ENCODE assay signal across 25 mouse cellular contexts in genomic region chr6:28599120-28599519, GRCm38 (mm10).
A peak's percentile ranks its signal among the peaks of the same experiment; 100 is the strongest.
DNase-seq lines count a peak whose midpoint lies in the region; ATAC-seq and TF ChIP-seq lines count a peak whose summit lies in the region.
"Had no signal": no experiment of that assay in that cellular context is flagged by ENCODE, and none has a peak within 500 bp of the region (broad histone marks: within the 10 kb centered on the region; RNA-seq: fewer than 3 reads in every experiment).

No protein-coding gene starts in this region.

- peak overlapping the region; percentile 55 for H3K4me2 ChIP-seq in liver, embryonic 13.5 days
- H3K4me2 ChIP-seq: hindbrain, embryonic 15.5 days had no signal

- no peak for TF ChIP-seq POLR2A in kidney, adult 2 months (IDR thresholded peaks at IDR 0.05; ENCODE audit: low read depth, low read length)

- peak; percentile 14; the same call in 1 of the 2 replicates for ATAC-seq in frontal cortex, adult (ENCODE audit: low TSS enrichment)
- peak; percentile 83 for ATAC-seq in liver, embryonic 13.5 days (ENCODE audit: low read depth)
- ATAC-seq in megakaryocyte progenitor cell, adult 5-6 weeks (replicated peaks; ENCODE audit: poor library complexity): peak; percentile 70
- ATAC-seq: forebrain, postnatal 0 days; lung, postnatal 0 days; midbrain, embryonic 16.5 days had no signal

- peak overlapping the region; percentile 49; the same call in 1 of the 2 replicates for H3K9ac ChIP-seq in liver, embryonic 13.5 days
- H3K9ac ChIP-seq: forebrain, postnatal 0 days; hindbrain, embryonic 15.5 days had no signal

- 0 out of 2 replicates have a peak overlapping the region, but pooled peaks have one; percentile 7 for H3K4me3 ChIP-seq in liver, embryonic 13.5 days (replicated peaks)
- H3K4me3 ChIP-seq in kidney, adult 2 months (ENCODE audit: insufficient read depth, low read depth, low read length): no peak overlapping the region
- H3K4me3 ChIP-seq: forebrain, embryonic 10.5 days; gastrocnemius, adult 2 months; hindbrain, embryonic 15.5 days had no signal

- H3K27me3 ChIP-seq in liver, embryonic 13.5 days: no peaks in the 10 kb centered on the region
- no peaks in the 10 kb centered on the region for H3K27me3 ChIP-seq in kidney, adult 2 months (replicated peaks; ENCODE audit: control insufficient read depth, insufficient read depth, low read length)
- H3K27me3 ChIP-seq: hindbrain, embryonic 15.5 days had no signal

- peak overlapping the region; percentile 83 for H3K27ac ChIP-seq in liver, embryonic 13.5 days
- H3K27ac ChIP-seq in kidney, adult 2 months (ENCODE audit: insufficient read depth, low read depth, low read length): no peak overlapping the region
- H3K27ac ChIP-seq: forebrain, embryonic 10.5 days; gastrocnemius, adult 2 months; hindbrain, embryonic 15.5 days; kidney, postnatal 0 days had no signal

- no peak for DNase-seq in frontal cortex, postnatal 10 days (ENCODE audit: low spot score in 2 of 2)
- DNase-seq in c-Kit-positive CD71-negative TER-119-negative erythroid progenitor cells, embryonic 14.5 days (ENCODE audit: low read depth): peak; percentile 35
- DNase-seq in liver, embryonic 13.5 days: no peak
- no peak for DNase-seq in lung, adult 18-20 months
- no peak for DNase-seq in kidney, adult 2 months
- no peak for DNase-seq in right cerebral cortex, adult 2 months (ENCODE audit: low spot score in 2 of 2)
- DNase-seq: adrenal gland, postnatal 10 days; cerebellum, postnatal 10 days; embryo, embryonic 11 days; forebrain, postnatal 0 days; gastrocnemius, adult 2 months; heart, adult 18-20 months; heart, postnatal 36 days; kidney, adult 11 months; layer of hippocampus, postnatal 36 days; retina, postnatal 1 day; right cerebral cortex, postnatal 4 days; thymus, postnatal 4 days had no signal

- no peaks in the 10 kb centered on the region for H3K9me3 ChIP-seq in liver, embryonic 13.5 days (replicated peaks)
- H3K9me3 ChIP-seq: forebrain, embryonic 10.5 days; hindbrain, embryonic 15.5 days had no signal

- TF ChIP-seq CTCF in kidney, adult 2 months (conservative IDR thresholded peaks at IDR 0.05; ENCODE audit: insufficient read depth, insufficient read length, low read depth, low read length): no peak

- H3K4me1 ChIP-seq in liver, embryonic 13.5 days (replicated peaks): peaks cover 61% of the 10 kb centered on the region
- no peaks in the 10 kb centered on the region for H3K4me1 ChIP-seq in kidney, adult 2 months (ENCODE audit: control insufficient read depth, insufficient read depth, low read length)

- 22% methylated on average over 5 of the region's 5 CpGs for WGBS in liver, embryonic 13.5 days (ENCODE audit: insufficient replicate concordance)
- 95% methylated on average over 5 of the region's 5 CpGs for WGBS in kidney, adult 2 months

- no peaks in the 10 kb centered on the region for H3K36me3 ChIP-seq in liver, embryonic 13.5 days
- no peaks in the 10 kb centered on the region; the same call in 1 of the 2 replicates for H3K36me3 ChIP-seq in kidney, adult 2 months (ENCODE audit: control insufficient read depth, insufficient read depth, low read length)
- H3K36me3 ChIP-seq: forebrain, embryonic 10.5 days; hindbrain, embryonic 15.5 days had no signal

Comparison
In these comparisons a context has a peak if more than half of its experiments do, and no peak if none do; other contexts are left out.
1. ATAC-seq: peak in every context shown above with its lines; median percentile 83 in liver, embryonic 13.5 days; 70 in megakaryocyte progenitor cell, adult 5-6 weeks; 14 in frontal cortex, adult.